Mouse (Mus musculus): ENCODE results near the gene Spata32. TPM values are rescaled to one million over a fixed set of nuclear protein-coding genes. Genes with fewer than 3 reads are reported as not detected.
A peak's percentile ranks its signal among the peaks of the same experiment; 100 is the strongest.

Gene Spata32
- polyA plus RNA-seq, 1 experiment = not detected

DNA sequence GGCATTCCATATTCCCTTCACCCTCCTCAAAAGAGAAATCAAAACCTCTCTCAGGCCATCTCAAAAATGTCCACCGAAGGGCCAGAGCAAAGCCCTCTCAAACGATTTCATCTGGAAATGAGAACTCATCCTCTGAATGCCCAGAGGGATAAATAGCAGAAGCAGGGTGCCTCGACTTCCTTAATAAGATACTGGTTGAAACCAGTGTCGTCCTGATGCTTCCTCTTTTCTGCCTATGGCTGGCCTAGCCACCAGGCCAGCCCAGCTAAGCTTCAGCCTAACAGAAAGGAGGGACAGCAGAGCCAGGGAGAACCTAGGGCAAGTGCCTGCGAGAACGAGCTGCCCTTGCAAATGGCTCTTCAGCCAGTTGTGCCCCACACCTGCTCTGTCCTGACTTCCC lies 31.3 kb upstream of the Spata32 start:
- no peak overlapping the region for H3K4me3 ChIP-seq (ENCODE audit: insufficient read depth, low read depth, low read length)
- H3K4me1 ChIP-seq (ENCODE audit: control insufficient read depth, insufficient read depth, low read length) = peaks cover 23% of the 10 kb centered on the region
- TF ChIP-seq CTCF (IDR thresholded peaks at IDR 0.05; ENCODE audit: insufficient read depth, low read depth, low read length) (no peak), POLR2A (IDR thresholded peaks at IDR 0.05; ENCODE audit: insufficient read depth, low read depth, low read length) (no peak)
- 76% methylated on average over 6 of the region's 6 CpGs for WGBS
- no peak overlapping the region for H3K27ac ChIP-seq (ENCODE audit: insufficient read depth, low read depth, low read length)

DNA sequence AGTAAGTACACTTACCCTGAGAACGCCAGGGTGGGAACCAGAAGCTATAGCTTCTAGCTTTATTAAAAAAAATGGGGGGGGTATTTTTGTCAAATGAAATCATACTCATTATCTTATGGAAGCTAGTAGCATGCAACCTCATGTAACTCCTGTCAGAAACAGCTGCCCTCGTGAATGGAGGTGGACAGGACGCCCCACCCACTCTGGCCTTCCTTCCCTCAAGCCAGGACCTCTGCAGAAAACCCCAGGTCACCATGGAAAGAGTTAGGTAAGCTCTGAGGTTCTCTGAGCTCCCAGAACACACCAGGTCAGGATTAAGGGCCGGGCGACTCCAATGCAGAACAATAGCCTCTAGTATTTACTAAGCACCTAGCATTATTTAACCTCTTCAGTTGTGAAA lies 30.6 kb upstream of the Spata32 start:
- no peak overlapping the region for H3K27ac ChIP-seq (ENCODE audit: insufficient read depth, low read depth, low read length)
- H3K4me1 ChIP-seq (ENCODE audit: control insufficient read depth, insufficient read depth, low read length) = peaks cover 23% of the 10 kb centered on the region
- TF ChIP-seq POLR2A (IDR thresholded peaks at IDR 0.05; ENCODE audit: insufficient read depth, low read depth, low read length) (no peak), CTCF (IDR thresholded peaks at IDR 0.05; ENCODE audit: insufficient read depth, low read depth, low read length) (no peak)
- no peak overlapping the region for H3K4me3 ChIP-seq (ENCODE audit: insufficient read depth, low read depth, low read length)
- WGBS = 86% methylated on average over 5 of the region's 5 CpGs

DNA sequence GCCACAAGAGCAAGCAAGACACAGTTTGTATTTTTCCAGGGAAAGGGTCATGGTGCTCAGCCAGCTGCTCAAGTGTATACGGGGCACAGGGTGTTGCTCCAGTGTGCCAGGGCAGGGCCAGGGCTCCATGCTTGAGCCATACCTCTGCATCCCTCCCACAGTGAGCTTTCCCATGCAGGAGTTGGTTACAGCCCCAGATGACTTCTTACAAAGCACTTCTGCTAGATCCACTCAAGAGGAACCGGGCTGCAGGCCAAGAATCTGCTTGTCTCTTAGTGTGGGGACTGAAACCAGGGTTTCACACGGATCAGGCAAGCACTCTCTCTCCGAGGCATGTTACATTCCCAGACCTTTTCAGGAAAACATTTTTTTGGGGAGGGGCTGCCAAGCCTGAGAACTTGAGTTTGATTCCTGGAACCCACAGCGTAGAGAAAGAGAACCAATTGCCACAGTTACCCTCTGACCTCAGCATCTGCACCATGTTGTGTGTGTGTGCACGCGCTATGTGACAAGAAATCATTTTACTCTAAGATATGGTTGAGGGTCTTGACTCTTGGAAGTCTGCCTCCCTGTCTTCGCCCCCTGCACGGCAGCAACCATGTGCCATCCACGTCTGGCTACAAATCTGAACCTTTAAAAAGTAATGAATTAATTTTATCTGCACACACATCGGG lies 29.4 kb upstream of the Spata32 start:
- no peak overlapping the region for H3K4me3 ChIP-seq (ENCODE audit: insufficient read depth, low read depth, low read length)
- 53% methylated on average over 11 of the region's 11 CpGs for WGBS
- peaks cover 23% of the 10 kb centered on the region for H3K4me1 ChIP-seq (ENCODE audit: control insufficient read depth, insufficient read depth, low read length)
- TF ChIP-seq CTCF (IDR thresholded peaks at IDR 0.05; ENCODE audit: insufficient read depth, low read depth, low read length) = no peak
- no peak for TF ChIP-seq POLR2A (IDR thresholded peaks at IDR 0.05; ENCODE audit: insufficient read depth, low read depth, low read length)
- no peak overlapping the region for H3K27ac ChIP-seq (ENCODE audit: insufficient read depth, low read depth, low read length)

DNA sequence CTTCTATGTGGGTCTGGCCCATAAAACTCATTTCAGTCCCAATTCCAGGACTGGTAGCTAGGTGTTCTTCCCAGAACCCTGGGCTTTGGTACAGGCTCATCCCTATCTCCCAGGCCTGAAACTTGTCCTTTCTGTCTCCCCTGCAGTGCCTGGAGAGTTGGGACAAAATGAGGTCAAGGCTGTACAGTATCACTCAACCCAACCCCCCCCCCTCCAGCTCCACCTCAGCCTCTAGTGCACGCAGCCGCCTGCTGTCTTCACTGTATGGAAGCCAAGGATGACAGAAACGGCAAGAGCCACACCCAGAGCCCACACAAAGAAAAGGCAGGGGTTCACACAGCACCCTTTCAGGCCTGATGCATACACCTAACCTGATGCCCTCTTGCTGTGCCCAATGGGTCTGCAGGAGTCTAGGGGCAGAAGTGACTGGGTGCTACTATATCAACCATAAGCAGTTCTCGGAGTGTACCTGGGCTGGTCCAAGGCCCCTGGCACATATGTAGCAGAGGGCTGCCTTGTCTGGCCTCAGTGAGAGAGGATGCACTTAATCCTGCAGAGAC lies 28.6 kb upstream of the Spata32 start:
- Histone ChIP-seq H3K27ac (ENCODE audit: insufficient read depth, low read depth, low read length) (peak overlapping the region; percentile 30), H3K4me3 (ENCODE audit: insufficient read depth, low read depth, low read length) (no peak overlapping the region), H3K4me1 (ENCODE audit: control insufficient read depth, insufficient read depth, low read length) (peaks cover 28% of the 10 kb centered on the region)
- TF ChIP-seq CTCF (IDR thresholded peaks at IDR 0.05; ENCODE audit: insufficient read depth, low read depth, low read length) (no peak), POLR2A (IDR thresholded peaks at IDR 0.05; ENCODE audit: insufficient read depth, low read depth, low read length) (no peak)
- 43% methylated on average over 4 of the region's 4 CpGs for WGBS

DNA sequence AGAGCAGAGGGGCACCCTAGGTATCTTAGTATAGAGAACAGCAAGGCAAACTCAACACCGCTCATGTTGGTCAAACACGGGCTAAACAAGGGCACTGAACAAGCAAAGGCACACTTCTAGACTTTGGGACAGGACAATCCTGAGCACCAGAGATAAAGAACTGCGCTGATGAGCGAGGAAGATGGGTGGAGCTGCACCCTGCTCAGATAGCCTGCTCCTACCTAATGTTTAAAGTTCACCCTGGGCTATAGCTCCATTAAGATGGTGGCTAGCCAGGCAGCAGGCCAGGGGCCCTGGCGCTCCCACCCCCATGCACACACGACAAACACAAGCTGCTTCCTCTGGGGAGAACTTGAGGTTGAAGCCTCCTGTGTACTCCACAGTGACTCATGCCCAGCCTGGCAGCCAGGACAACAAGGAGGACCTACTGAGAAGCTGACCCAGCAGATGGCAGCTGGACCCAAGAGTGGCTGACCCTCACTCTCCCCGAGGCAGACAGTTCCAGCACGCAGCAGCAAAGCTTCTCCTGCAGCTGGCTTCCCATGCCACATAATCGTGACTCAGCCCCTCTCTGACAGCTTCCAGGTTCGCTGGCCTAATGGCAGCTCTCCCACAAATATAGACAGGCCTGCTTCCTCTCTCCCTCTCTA lies 28.0 kb upstream of the Spata32 start:
- H3K4me3 ChIP-seq (ENCODE audit: insufficient read depth, low read depth, low read length) = no peak overlapping the region
- 54% methylated on average over 10 of the region's 10 CpGs for WGBS
- H3K4me1 ChIP-seq (ENCODE audit: control insufficient read depth, insufficient read depth, low read length) = peaks cover 28% of the 10 kb centered on the region
- H3K27ac ChIP-seq (ENCODE audit: insufficient read depth, low read depth, low read length) = peak overlapping the region; percentile 30; the same call in 1 of the 2 replicates
- TF ChIP-seq CTCF (IDR thresholded peaks at IDR 0.05; ENCODE audit: insufficient read depth, low read depth, low read length) (no peak), POLR2A (IDR thresholded peaks at IDR 0.05; ENCODE audit: insufficient read depth, low read depth, low read length) (no peak)

DNA sequence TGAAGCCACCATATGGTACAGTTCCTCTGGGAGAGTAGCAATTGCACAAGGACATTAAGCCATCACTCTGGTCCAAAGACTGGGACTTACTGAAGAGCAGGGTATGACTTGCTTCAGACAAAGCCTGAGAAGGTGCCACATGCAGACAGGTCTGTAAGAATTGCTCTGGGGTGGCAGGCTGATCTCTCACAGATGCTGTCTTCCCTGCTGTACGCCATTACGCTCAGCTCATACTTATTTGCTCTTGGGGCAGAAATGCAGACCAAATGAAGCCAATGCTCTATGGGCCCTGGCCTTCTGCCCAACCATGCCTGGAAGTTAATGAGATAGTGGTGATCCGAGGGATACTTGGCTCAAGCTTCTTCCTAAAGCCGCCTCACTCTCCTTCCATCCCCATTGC lies 26.6 kb upstream of the Spata32 start:
- Histone ChIP-seq H3K27ac (ENCODE audit: insufficient read depth, low read depth, low read length) (no peak overlapping the region), H3K4me1 (ENCODE audit: control insufficient read depth, insufficient read depth, low read length) (peaks cover 30% of the 10 kb centered on the region), H3K4me3 (ENCODE audit: insufficient read depth, low read depth, low read length) (no peak overlapping the region)
- TF ChIP-seq CTCF (IDR thresholded peaks at IDR 0.05; ENCODE audit: insufficient read depth, low read depth, low read length) (no peak), POLR2A (IDR thresholded peaks at IDR 0.05; ENCODE audit: insufficient read depth, low read depth, low read length) (no peak)
- WGBS = 72% methylated on average over 4 of the region's 4 CpGs

DNA sequence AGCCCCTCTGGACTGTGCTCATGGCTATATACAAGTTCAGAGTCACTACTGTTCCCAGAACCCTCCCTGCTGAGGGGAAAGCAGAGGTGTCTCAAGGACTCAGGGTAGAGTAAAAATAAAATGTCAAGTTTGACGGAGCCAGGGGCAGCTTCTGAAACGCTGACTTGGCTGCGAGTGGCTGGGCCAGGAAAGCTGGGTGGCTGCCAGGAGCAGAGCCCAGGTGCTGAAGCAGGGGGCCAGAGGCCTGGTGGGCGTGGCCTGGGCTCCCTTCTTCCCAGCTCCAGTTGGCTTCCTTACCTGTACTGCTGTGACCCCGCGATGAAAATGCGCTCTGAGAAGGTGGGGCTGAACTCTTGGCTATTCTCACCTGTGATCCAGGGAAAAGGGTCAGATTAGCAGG lies 22.5 kb upstream of the Spata32 start:
- H3K4me3 ChIP-seq (ENCODE audit: insufficient read depth, low read depth, low read length) = no peak overlapping the region
- WGBS = 55% methylated on average over 7 of the region's 7 CpGs

DNA sequence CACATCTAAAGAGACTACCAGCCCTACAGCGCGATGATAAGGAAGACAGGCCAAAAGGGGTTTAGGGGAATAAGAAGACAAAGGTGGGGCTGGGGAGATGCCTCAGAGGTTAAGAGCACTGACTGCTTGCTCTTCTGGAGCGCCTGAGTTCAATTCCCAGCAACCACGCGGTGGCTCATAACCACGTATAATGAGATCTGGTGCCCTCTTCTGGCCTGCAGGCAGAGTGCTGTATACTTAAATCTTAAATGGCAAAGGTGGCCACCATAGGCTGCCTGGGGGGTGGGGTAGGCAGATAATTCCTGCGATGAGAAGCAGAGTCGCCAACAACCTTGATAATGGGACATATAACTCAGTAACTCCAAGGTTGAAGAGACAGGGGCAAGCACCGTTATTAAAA lies 19.5 kb upstream of the Spata32 start:
- H3K4me3 ChIP-seq (ENCODE audit: insufficient read depth, low read depth, low read length) = no peak overlapping the region
- TF ChIP-seq POLR2A (IDR thresholded peaks at IDR 0.05; ENCODE audit: insufficient read depth, low read depth, low read length) = no peak
- no peak for TF ChIP-seq CTCF (IDR thresholded peaks at IDR 0.05; ENCODE audit: insufficient read depth, low read depth, low read length)
- WGBS = 82% methylated on average over 9 of the region's 9 CpGs
- H3K4me1 ChIP-seq (ENCODE audit: control insufficient read depth, insufficient read depth, low read length) = peaks cover 13% of the 10 kb centered on the region
- H3K27ac ChIP-seq (ENCODE audit: insufficient read depth, low read depth, low read length) = no peak overlapping the region

More for the DNA sequence above, 22.5 kb upstream of the Spata32 start:
- TF ChIP-seq POLR2A (IDR thresholded peaks at IDR 0.05; ENCODE audit: insufficient read depth, low read depth, low read length) = no peak
- no peak for TF ChIP-seq CTCF (IDR thresholded peaks at IDR 0.05; ENCODE audit: insufficient read depth, low read depth, low read length)
- H3K4me1 ChIP-seq (ENCODE audit: control insufficient read depth, insufficient read depth, low read length) = peaks cover 11% of the 10 kb centered on the region
- no peak overlapping the region for H3K27ac ChIP-seq (ENCODE audit: insufficient read depth, low read depth, low read length)

DNA sequence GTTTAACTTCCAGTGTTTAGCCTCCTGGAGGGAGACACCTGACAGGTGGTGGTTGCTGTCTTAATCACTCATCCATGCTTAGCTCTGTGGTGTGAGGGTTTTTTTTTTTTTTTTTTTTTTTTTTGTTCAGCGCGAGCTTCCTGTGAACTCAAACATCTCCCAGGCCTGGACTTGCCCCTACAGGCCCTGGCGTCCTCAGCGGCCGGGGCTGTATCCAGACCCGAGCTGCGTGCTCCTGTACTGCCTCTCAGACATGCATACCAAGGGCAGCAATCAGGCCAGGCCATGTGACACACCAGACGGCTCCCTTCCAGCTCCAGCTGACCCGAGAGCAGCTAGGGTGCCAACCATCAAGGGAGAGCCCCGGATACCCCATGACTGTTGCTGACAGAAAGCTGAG lies 18.7 kb upstream of the Spata32 start:
- no peak overlapping the region for H3K27ac ChIP-seq (ENCODE audit: insufficient read depth, low read depth, low read length)
- TF ChIP-seq POLR2A (IDR thresholded peaks at IDR 0.05; ENCODE audit: insufficient read depth, low read depth, low read length) (no peak), CTCF (IDR thresholded peaks at IDR 0.05; ENCODE audit: insufficient read depth, low read depth, low read length) (no peak)
- H3K4me1 ChIP-seq (ENCODE audit: control insufficient read depth, insufficient read depth, low read length) = peaks cover 9% of the 10 kb centered on the region
- 89% methylated on average over 10 of the region's 10 CpGs for WGBS
- H3K4me3 ChIP-seq (ENCODE audit: insufficient read depth, low read depth, low read length) = no peak overlapping the region

All from olfactory bulb, adult 2 months (tissue).